Mouse (Mus musculus) myocyte (in vitro differentiated cells): ENCODE results near the gene Raet1e. TPM values are rescaled to one million over a fixed set of nuclear protein-coding genes. Genes with fewer than 3 reads are reported as not detected.
"Not testable (repeated sequence)": the region's sequence is repeated elsewhere in the genome, so short reads cannot be mapped to it uniquely, and the experiment has no call there.

ENCODE experiments used
- H3K27me3 ChIP-seq: one replicate; pipeline ENCODE4 v1.6.1; 2011; ENCODE audit not compliant: control insufficient read depth, insufficient read depth, insufficient read length
- H3K36me3 ChIP-seq: one replicate; pipeline ENCODE4 v1.6.1; 2011; ENCODE audit not compliant: control insufficient read depth, insufficient read depth
- H3K4me2 ChIP-seq: one replicate; pipeline ENCODE4 v1.6.1; 2011; ENCODE audit warnings: low read depth, control low read depth
- H3K4me3 ChIP-seq: one replicate; pipeline ENCODE4 v1.5.1; 2011; ENCODE audit warnings: mild to moderate bottlenecking, control low read depth, moderate library complexity
- H3K79me2 ChIP-seq: one replicate; pipeline ENCODE4 v1.6.1; 2011; ENCODE audit not compliant: control insufficient read depth, insufficient read depth
- H3ac ChIP-seq: one replicate; pipeline ENCODE4 v1.6.1; 2011; ENCODE audit not compliant: control insufficient read depth, insufficient read length
- CEBPB ChIP-seq: IDR thresholded peaks from 2 replicates; pipeline ENCODE4 v1.6.1; 2011; ENCODE audit warnings: mild to moderate bottlenecking, moderate library complexity; ENCODE audit not compliant: poor library complexity, insufficient read depth, severe bottlenecking
- E2F4 ChIP-seq: IDR thresholded peaks from one replicate; pipeline ENCODE4 v1.6.1; 2011; ENCODE audit warnings: mild to moderate bottlenecking, control low read depth, moderate library complexity; ENCODE audit not compliant: insufficient read depth
- MAX ChIP-seq: IDR thresholded peaks from one replicate; pipeline ENCODE4 v1.6.1; 2011; ENCODE audit warnings: low read depth, mild to moderate bottlenecking, control low read depth
- MYOD1 ChIP-seq, 3 experiments: IDR thresholded peaks; one replicate each; pipeline ENCODE4 v1.6.1; 2011; ENCODE audit warnings: control low read depth in 2 of 3, low read depth in 2 of 3, mild to moderate bottlenecking in 2 of 3, moderate library complexity in 1 of 3; ENCODE audit not compliant: insufficient read length in 2 of 3, control insufficient read depth in 1 of 3
- MYOG ChIP-seq, 3 experiments: IDR thresholded peaks; one replicate each; pipeline ENCODE4 v1.6.1; 2011; ENCODE audit warnings: control low read depth in 2 of 3, low read depth in 2 of 3, mild to moderate bottlenecking in 2 of 3; ENCODE audit not compliant: insufficient read length in 2 of 3, control insufficient read depth in 1 of 3, insufficient read depth in 1 of 3
- POLR2A ChIP-seq: IDR thresholded peaks from one replicate; pipeline ENCODE4 v1.6.1; 2011; ENCODE audit warnings: low read depth, mild to moderate bottlenecking, control low read depth, moderate library complexity; ENCODE audit not compliant: insufficient read length
- POLR2AphosphoS2 ChIP-seq: IDR thresholded peaks from one replicate; pipeline ENCODE4 v1.6.1; 2011; ENCODE audit warnings: low read depth, control low read depth; ENCODE audit not compliant: insufficient read length
- REST ChIP-seq: IDR thresholded peaks from one replicate; pipeline ENCODE4 v1.6.1; 2011; ENCODE audit warnings: mild to moderate bottlenecking, control low read depth, moderate library complexity; ENCODE audit not compliant: insufficient read depth, insufficient read length
- SRF ChIP-seq: IDR thresholded peaks from one replicate; pipeline ENCODE4 v1.6.1; 2011; ENCODE audit warnings: low read depth; ENCODE audit not compliant: control insufficient read depth, insufficient read length
- TCF12 ChIP-seq: IDR thresholded peaks from one replicate; pipeline ENCODE4 v1.6.1; 2011; ENCODE audit warnings: mild to moderate bottlenecking, control low read depth; ENCODE audit not compliant: poor library complexity, insufficient read depth, severe bottlenecking
- TCF3 ChIP-seq: IDR thresholded peaks from one replicate; pipeline ENCODE4 v1.6.1; 2011; ENCODE audit warnings: low read depth, control low read depth; ENCODE audit not compliant: insufficient read length
- USF1 ChIP-seq: IDR thresholded peaks from one replicate; pipeline ENCODE4 v1.6.1; 2011; ENCODE audit warnings: low read depth, mild to moderate bottlenecking, control low read depth, moderate library complexity
- polyA plus RNA-seq: library from polyadenylated mRNA; unstranded; fragments of >200 nt; fragmentation: generic; extraction: Trizol; gene quantifications from one replicate; pipeline ENCODE4 v1.2.1, GENCODE M21; 2012; ENCODE audit warnings: missing spikeins

Raet1e gene
- polyA plus RNA-seq, 1 experiment: 22.0 TPM

DNA sequence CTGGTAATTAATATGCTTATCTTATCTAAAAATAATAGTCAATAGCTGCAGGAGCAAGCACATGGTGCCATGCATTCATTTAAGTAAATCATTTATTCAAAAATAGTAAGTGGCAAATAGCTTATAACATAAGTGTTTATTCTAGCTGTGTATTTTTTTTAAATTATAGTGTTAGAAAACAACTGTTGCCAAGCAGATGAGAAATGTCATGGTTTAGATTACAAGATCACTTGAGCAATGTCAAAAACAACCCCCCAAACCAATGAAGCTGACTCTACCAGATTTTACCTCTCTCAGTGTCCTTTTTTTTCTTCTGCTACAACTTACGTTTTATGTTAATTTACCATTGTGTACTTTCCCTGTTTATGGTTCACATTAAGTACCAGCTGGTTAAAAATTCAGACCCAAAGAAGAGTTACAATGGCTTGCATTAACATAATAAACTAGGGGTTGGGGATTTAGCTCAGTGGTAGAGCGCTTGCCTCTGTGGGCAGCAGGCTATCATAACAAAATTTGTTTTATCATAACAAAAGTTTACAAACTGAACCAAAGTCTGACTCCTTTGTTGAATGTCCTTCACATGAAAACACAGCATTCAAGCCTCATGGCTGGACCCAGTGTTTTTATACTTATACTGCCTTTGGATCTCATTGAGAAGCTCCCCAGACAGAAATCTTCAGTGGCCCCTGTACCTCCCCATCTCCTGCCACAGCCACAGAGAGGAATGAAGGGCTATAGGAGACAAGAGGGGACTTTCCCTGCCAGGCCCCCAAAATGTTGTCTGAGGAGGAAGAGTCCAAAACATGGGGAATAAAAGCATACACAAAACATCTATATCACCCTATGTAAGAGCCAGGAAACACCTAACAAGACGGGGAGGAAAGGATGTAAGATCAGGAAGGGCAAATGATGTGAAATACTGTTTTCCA lies 3.2 kb upstream of the Raet1e start:
- Histone ChIP-seq H3K36me3 (no peaks in the 10 kb centered on the region), H3K27me3 (peaks cover 34% of the 10 kb centered on the region), H3K4me2 (no peak overlapping the region), H3K79me2 (no peaks in the 10 kb centered on the region), H3K4me3 (no peak overlapping the region), H3ac (no peak overlapping the region)
- TF ChIP-seq MAX (no peak), TCF3 (no peak), TCF12 (no peak), POLR2A (no peak), MYOD1 (IDR thresholded peaks at IDR 0.05; ENCODE audit: control insufficient read depth in 1 of 3, insufficient read length in 2 of 3, low read depth in 2 of 3) (no peak), USF1 (no peak), MYOG (IDR thresholded peaks at IDR 0.05; ENCODE audit: control insufficient read depth in 1 of 3, insufficient read depth in 1 of 3, insufficient read length in 2 of 3, low read depth in 2 of 3) (no peak), CEBPB (no peak), E2F4 (no peak), SRF (no peak), POLR2AphosphoS2 (no peak), REST (no peak)

DNA sequence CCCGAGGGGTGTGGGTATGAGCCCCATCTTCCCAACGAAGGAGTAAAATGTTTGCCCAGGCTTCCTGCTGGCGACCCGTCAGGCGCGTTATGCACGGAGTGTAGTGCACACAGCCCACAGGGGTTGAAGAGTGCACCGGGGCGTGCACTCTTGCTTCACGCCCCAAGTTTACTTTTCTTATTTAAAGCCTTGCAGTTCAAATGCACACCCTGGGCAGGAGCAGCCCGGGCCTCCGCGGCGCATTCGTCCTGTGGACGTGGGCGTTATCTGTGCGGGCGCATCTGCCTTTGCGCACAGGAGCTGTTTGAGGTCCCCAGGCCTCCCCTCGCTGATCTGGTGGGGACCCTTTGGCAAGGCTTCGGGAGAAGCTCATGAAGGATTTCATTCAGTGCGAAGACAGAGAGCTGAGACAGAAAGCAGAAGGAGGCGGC lies 777 bp downstream of the Raet1e start:
- Histone ChIP-seq H3K4me2 (peak overlapping the region; percentile 78), H3K27me3 (peaks cover 15% of the 10 kb centered on the region), H3K4me3 (peak overlapping the region; percentile 24), H3K36me3 (no peaks in the 10 kb centered on the region), H3K79me2 (no peaks in the 10 kb centered on the region), H3ac (no peak overlapping the region)
- TF ChIP-seq TCF12 (no peak), POLR2A (no peak), MYOD1 (IDR thresholded peaks at IDR 0.05; ENCODE audit: control insufficient read depth in 1 of 3, insufficient read length in 2 of 3, low read depth in 2 of 3) (no peak), CEBPB (no peak), TCF3 (no peak), POLR2AphosphoS2 (no peak), E2F4 (no peak), REST (no peak), USF1 (no peak), MAX (no peak), MYOG (IDR thresholded peaks at IDR 0.05; ENCODE audit: control insufficient read depth in 1 of 3, insufficient read depth in 1 of 3, insufficient read length in 2 of 3, low read depth in 2 of 3) (no peak), SRF (no peak)

- no peak for TF ChIP-seq POLR2A
- TF ChIP-seq TCF12: no peak
- no peak for TF ChIP-seq E2F4
- TF ChIP-seq POLR2AphosphoS2: no peak
- TF ChIP-seq MYOG (IDR thresholded peaks at IDR 0.05; ENCODE audit: control insufficient read depth in 1 of 3, insufficient read depth in 1 of 3, insufficient read length in 2 of 3, low read depth in 2 of 3): no peak
- no peak for TF ChIP-seq TCF3
- TF ChIP-seq USF1: no peak
- no peak for TF ChIP-seq MYOD1 (IDR thresholded peaks at IDR 0.05; ENCODE audit: control insufficient read depth in 1 of 3, insufficient read length in 2 of 3, low read depth in 2 of 3)
- no peak for TF ChIP-seq SRF
- TF ChIP-seq CEBPB: no peak
- TF ChIP-seq REST: no peak
- TF ChIP-seq MAX: no peak
- Histone ChIP-seq H3K36me3 (no peaks in the 10 kb centered on the region), H3K4me2 (no peak overlapping the region), H3K27me3 (peaks cover 13% of the 10 kb centered on the region), H3ac (no peak overlapping the region), H3K79me2 (no peaks in the 10 kb centered on the region), H3K4me3 (no peak overlapping the region)
Measured at GRCm38 (mm10) chr10:22159581-22160140, 1.3 kb downstream of the Raet1e start.

- not testable (repeated sequence) for H3K36me3 ChIP-seq, H3K4me3 ChIP-seq, H3K27me3 ChIP-seq
Measured at GRCm38 (mm10) chr10:22163279-22163678, 4.9 kb downstream of the Raet1e start.

GRCm38 (mm10) chr10:22163705-22164583 lies 5.6 kb downstream of the Raet1e start:
- H3ac ChIP-seq, H3K79me2 ChIP-seq, H3K27me3 ChIP-seq, H3K36me3 ChIP-seq, H3K4me3 ChIP-seq: not testable (repeated sequence)
- peak overlapping the region; percentile 60 for H3K4me2 ChIP-seq

More at GRCm38 (mm10) chr10:22163279-22163678, 4.9 kb downstream of the Raet1e start:
- not testable (repeated sequence) for H3ac ChIP-seq, H3K79me2 ChIP-seq
- H3K4me2 ChIP-seq: peak overlapping the region; percentile 60

DNA sequence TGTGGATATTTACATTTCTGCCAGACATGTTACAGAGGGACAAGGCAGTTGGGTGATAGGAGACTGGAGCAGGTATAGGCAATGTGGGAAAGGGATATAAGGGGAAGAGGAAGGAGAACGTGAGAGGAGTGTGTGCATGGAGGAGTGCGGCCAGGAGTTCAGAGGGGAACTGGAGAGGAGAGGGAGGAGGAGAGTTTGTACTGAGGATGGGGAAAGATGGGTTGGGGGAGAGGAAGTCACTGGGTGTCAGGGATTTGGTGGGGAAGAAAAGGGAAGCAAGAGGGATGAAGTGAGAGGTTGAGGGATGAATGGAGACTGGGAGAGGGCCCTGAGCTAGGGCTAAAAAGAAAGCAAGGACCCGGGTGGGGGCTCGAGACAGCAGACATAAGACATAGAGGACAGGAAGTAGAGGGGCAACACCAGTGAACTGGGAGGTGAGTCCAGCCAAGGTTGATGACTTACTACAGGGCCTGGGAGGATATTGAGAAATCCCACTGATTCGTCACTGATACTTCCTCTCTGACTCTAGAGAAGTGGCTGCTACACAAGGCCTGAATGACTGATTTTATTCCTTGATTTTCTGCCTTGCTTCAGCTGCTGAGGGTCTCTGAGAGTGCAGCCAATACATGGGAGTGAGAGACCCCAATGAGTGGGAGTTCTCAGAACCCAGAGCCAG lies 7.1 kb downstream of the Raet1e start:
- not testable (repeated sequence) for H3K4me2 ChIP-seq, H3K79me2 ChIP-seq, H3K36me3 ChIP-seq, H3ac ChIP-seq, H3K27me3 ChIP-seq, H3K4me3 ChIP-seq
